Mouse (Mus musculus) skeletal muscle tissue, adult 2 months (tissue): ENCODE measurements around the gene Oard1.

Experiments
- DNase-seq: peaks from one replicate; pipeline ENCODE4 v3.0.0-alpha.2; 2012; ENCODE audit warnings: low read depth, low spot score

Gene Oard1

DNA sequence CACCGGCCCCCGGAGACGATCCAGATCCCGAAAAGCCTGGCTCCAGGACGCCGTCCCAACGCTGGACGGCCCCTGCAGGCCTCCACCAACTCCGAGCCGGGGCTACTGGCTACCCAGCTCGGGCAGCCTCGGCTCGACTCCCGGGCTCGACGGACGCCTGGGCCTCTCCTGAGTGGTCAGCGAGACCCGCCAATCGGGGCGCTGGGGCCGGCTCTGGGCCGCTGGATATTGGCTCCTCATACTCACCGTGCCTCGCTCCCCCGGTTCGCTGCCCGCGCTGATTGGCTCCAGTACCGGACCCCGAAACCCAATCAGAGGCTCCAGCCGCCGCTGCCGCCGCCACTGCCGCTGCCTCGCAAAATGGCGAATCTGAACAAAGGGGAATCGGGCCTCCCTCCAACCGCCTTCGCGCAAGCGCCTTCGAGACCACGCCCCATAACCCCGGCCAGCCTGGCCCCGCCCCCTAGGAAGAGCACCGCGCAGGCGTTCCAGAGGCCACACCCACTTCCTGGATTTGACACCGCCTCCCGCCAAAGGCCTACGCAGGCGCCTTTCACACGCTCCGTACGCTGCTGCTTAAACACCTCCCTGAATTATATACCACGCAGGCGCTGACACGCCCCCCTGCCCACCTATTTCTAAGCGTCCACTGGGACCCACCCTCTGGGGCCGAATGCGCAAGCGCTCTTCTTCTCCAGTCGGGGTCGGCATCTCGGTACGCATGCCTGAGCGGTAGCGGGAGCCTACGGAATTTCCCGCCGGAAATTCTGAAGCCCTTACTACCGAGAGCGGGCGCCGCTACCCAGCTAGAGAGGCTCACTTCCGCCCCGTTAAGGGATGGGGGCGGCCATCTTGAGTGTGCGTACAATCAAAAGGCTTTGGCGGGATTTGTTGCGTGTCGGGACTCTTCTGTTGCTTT lies at the start of gene Oard1, which contains the start of gene Nfya:
Gene Oard1, plus strand, starts transcription at position 635 of the 919 bp plus-strand sequence.
Gene Nfya, minus strand, starts transcription at position 527 of the 919 bp plus-strand sequence.
- DNase-seq, result peak; percentile 100

DNA sequence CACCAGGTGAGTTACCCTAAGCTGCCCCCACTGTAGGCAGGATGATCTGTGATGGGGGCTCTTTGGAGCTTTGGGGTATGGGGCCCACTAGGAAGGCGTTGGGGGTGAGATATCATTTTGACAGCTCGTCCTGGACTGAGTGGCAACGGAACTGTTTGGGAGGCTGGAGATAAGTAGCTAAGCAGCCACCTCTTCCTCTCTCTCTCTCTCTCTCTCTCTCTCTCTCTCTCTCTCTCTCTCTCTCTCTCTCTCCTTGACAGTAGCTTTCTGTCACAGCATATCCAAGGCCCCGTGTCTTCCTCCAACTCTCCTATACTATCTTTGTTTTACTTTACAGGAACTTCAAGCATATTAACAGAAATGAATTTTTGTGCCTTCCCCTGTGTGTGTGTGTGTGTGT lies 49.4 kb upstream of the Oard1 start:
- DNase-seq, result no peak

DNA sequence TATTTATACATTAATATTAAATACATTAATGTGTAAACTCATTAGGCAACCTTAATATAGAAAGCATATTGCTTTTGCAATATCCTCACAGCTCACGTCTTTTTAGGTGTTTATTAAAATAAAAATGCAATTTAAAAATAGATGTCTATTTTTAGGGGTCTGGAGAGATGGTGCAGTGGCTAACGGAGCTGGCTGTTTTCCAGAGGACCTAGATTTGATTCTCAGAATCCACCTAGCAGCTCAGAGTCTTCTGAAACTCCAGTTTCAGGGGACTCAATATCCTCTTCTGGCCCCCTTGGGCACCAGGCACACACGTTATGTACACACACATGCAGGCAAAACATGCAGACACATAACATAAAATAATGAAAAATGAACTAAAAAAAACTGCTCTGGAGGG lies 47.5 kb upstream of the Oard1 start:
- DNase-seq, result no peak

DNA sequence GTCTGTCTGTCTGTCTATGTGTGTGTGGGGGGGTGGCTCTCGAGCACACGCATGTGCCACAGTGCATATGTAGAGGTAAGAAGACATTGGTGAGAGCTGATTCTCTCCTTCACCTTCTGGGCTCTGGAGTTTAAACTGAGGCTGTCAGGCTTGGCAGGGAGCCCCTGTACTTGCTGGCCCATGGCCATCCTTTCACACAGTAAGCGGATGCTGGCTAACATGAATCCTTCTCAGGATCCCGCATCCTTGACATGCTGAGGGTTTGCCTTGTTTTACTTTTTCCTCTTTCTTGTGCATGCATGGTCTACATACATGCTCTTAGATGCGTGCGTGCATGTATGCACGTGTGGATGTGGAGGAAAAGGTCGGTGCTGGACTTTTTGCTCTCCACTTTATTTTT lies 46.8 kb upstream of the Oard1 start:
- DNase-seq, result no peak

DNA sequence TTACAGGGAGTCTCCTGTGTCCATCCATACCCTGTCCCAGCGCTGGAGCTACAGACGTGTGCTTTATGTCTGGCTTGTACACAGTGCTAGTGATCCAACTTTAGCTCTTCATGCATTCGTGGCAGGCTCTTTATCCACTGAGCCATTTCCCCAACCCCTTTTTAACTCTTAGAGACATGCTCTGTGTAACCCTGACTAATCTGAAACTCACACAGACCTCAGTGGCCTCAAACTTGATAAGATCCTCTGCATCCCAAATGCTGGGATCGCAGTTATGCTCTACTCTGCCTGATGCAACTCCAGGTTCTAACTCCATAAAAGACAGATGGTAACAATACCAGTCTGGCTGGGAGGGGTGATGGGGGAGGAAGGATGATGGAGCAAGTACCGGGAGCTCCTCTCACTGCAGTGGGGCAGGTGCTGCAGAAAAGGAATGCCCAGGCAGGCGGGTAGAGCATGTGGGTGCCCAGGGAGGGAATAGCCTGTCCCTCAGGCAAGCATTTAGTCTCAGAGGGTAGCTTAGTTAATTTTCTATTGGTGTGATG lies 46.3 kb upstream of the Oard1 start:
- DNase-seq, result no peak

DNA sequence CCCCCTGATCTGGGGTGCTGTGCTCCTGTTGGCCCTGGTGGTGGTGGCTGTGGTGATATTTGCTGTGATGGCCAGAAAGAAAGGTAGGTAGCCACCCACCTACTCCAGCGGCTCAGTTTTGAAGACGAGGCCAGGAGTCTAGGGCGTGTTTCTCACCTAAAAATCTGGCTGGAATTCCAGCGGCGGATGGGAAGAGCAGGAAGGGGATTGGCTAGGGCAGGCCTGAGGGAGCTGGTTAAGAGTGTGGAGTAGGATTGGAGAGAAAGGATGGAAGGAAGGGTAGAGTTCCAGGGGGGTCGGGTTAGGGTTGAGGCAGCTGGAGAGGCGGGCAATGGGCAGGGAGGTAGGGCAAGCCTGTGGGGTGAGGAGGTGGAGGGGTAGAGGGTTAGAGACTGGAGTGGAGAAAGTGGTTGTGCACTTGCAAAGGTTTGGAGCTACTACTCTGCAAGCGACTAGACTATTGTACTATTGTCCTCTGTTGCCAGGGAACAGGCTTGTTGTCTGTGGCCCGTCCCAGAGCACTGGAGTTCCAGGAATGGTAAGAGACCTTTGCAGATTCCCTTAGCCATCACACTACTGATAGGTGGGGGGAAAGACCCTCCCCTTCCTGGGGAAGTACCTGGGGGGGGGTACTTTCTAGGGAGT lies 44.2 kb upstream of the Oard1 start:
- no peak for DNase-seq

DNA sequence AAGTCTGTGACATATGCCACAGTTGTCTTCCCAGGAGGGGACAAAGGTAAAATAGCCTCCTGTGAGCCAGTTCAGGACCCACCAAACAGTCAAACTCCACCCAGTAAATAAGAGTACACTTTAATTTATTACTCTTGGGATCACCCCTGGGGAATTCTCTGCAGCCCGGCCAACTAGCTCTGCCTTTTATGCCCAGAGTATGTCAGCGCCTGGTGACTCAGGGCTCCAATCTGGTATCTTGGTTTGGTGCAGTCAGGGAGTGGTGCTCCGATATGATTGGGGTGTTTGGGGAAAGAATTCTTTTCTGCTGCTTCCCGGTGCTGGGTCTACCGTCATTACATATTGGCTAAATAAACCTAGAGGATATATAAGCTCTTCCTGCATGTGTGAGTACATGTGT lies 43.0 kb upstream of the Oard1 start:
- DNase-seq, result no peak

DNA sequence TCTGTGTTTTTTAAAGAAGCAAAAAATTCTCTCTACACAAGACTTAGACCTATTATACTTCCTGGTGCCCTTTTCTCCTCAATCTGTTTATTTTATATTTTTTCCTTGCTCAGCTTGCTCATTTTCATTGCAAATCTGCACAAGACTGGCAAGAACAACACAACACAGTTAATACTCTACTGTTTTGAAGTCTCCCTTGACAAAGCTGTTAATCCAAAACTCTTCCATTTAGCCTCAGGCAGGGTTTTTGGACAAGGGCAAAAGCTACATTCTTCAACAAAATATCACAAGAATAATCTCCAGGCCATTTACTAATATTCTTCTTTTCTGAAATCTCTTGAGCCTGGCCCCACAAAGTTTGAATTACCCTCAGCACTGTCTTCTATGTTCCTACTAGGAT lies 38.2 kb upstream of the Oard1 start:
- no peak for DNase-seq

DNA sequence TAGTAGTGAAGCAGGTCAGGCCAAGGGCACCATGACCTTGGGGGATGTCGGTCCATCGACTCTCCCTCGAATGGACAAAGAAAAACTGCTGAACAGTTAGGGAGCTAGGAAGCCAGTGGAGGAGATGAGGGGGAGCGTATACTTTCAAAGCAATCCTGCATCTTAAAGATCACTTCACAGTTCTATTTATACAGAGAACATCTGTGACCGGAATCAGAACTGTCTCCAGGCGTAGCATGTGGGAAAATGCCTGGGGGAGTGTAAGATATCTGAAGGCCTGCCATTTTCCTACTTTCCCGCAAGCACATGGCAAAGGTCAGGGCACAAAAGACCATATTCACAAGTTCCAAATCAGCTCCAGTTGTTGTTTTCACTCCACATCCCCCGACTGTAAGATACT lies 36.8 kb upstream of the Oard1 start:
- DNase-seq, result no peak

DNA sequence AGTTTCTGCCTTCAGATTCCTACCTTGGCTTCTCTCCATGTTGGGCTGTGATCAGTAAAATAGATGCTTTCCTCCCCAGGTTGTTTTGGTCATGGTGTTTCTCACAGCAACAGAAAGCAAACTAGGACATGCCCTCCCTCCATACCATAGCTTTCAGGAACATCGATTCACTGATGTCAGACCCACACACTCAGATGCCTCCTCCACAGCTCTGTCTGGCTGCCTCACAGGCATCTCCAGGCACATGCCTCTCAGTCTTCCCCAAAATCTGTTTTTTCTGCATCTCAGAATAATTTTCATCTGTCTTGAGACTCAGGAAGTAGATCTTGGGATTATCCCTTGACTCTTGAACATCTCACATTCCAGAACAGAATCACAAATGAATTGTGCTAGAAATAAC lies 33.7 kb upstream of the Oard1 start:
- no peak for DNase-seq

DNA sequence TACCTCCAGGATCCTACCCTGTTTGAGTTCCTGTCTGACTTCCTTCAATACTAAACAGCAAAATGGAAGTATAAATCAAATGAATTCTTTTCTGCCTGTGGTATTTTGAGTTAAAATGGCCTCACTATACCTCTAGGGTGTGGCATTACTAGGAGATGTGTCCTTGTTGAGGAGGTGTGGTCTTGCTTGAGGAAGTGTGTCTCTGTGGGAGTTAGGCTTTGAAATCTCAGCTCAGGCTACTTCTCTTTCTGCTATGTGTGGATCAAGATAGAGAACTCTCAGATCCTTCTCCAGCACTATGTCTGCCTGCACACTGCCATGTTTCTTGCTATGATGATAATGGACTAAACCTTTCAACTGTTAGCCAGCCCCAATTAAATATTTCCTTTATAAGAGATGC lies 30.8 kb upstream of the Oard1 start:
- DNase-seq, result no peak

DNA sequence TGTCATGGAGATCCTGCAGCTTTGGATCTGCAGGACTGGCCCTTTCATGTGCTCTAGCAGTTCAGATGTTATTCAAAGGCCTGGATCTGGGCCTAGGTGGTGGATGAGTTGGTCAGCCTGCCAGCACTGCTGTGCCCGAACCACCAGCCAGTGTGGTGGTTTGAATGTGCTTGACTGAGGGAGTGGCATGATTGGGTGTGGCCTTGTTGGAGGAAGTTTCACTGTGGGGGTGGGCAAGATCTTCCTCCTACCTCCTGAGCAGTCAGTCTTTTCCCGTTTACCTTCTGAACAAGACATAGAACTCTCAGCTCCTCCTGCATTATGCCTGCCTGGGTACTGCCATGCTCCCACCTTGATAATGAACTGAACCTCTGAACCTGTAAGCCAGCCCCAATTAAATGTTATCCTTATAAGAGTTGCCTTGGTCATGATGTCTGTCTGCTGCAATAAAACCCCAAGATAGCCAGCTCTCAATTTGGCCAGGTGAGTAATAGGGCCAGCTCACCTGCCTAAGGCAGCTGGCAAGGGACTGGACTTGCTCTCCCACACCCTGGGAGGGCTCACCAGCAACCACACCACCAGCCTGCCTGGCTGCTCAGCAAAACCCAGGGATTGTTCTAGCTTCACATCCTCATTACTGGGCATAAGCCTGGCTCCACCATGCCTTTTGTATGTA lies 23.9 kb upstream of the Oard1 start:
- DNase-seq, result no peak

DNA sequence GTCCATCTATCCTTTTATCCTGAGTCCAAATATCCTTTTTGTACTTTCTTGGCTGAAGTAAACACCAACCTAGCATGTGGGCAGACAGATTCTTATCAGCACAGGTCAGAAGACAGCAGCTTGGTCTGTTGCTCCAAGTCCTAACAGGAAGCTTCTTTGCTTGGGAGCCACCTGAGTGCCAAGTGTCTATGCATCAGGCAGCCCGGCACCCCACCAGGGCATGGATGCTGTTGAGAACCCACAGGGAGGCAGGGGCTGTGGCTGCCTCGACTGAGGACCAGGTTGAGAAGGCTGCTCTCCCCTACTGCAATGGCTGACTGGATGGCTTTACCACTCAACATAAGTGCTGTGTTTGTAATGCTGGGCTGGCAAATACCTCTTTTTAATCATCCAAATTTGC lies 21.1 kb upstream of the Oard1 start:
- no peak for DNase-seq

DNA sequence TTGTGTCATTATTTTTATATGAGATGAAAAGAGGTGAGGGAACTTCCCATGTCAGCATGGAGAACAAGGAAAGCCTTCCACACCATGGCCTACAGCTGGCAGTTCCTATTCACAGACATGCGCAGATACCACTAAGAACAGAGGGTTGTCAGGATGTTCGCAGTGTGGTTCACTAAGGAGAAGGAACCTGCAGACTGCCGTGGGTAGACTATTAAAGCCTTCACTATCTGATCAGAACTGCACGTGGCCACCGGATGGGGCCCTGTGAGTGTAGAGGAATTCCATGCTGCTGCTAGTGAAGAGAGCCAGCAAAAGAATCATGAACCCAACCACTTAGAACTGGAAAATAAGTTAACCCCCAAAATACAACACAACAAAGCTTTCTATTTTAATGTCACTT lies 20.4 kb upstream of the Oard1 start:
- no peak for DNase-seq

DNA sequence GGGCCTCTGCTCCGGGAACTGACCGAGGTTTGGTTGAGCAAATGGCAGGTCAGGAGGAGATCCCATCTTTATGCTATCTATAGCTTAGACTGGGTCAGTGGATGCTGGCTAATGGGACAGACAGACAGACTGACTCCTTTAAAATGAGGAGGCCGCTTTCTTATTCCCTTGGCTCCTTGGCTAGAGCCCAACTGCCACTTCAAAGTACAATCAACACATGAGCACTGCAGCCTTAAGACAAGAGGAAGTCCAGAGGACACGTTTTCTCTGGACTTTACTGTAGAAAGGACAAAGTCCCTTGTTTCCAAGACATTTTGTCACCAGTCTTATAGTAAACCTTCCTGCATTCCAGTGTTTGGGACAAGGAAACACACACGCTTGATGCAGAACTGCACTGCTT lies 18.4 kb upstream of the Oard1 start:
- DNase-seq, result no peak

DNA sequence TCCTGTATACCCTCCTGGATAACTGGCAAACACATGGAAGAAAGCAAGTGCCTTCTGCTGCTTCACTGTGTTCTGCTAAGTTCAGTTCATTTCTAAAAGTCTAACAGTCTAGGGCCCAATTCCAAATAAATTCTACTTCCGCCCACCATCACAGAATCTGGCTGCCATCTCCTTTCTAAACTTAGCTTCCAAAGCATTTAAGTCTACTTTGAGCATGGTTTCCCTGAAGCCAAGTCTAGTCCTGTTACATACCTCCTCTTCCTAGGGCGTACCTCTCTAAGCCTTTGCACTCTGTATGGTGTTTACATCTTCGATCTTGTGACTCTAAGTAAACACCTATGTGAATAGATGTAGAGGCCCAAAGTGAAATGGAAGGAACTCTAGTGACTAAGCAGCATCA lies 17.2 kb upstream of the Oard1 start:
- DNase-seq, result no peak

DNA sequence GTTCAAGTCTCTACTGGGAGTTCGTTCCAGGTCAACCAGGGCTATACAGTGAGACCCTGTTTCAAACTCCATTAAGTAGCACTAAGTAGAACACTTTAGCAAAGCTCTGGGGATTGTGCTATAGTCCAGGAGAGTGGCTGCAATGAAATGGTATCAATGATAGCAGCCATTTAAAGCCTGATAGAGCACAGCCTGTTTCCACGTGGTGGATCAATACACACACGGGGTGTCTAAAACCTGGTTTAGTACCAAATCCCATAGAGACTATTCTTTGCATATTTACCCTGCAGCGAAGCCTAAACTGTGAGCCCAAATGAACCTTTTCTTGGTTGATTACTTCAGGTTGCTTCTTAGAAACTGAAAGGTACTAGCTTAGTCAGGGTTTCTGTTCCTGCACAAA lies 8.1 kb upstream of the Oard1 start:
- no peak for DNase-seq

DNA sequence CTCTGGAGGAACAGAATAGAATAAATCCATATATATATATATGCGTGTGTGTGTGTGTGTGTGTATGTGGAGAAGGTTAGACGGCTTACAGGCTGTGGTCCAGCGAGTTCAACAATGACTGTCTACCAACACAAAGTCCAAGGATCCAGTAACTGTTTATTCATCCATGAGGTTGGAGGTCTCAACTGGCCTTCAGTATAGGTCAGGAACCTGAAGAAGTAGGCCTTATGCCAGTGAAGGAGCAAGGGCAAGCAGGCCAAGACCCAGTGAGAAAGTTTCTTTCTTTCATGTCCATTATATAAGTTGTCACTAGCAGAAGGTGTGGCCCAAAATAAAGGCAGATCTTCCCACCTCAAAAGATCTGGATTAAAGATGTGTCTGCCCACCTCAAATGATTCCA lies 7.1 kb upstream of the Oard1 start:
- DNase-seq, result no peak

DNA sequence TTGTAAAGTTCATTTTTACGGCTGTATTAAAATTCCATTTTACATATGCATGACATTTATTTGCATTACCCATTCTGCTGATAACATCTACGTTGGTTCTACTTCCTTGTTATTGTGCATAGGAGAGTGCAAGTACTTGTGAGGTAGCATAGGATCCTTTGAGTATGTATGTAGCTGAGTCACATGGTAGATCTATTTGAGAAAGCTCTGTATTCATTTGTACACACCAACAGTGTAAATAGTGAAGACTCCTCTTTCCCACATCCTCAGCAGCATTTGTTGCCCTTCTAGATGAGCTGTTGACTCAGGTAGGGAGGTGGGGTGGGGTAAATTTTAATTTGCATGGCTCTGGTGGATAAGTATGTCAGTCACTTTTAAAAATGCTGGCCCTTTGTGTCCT lies 6.0 kb upstream of the Oard1 start:
- no peak for DNase-seq

DNA sequence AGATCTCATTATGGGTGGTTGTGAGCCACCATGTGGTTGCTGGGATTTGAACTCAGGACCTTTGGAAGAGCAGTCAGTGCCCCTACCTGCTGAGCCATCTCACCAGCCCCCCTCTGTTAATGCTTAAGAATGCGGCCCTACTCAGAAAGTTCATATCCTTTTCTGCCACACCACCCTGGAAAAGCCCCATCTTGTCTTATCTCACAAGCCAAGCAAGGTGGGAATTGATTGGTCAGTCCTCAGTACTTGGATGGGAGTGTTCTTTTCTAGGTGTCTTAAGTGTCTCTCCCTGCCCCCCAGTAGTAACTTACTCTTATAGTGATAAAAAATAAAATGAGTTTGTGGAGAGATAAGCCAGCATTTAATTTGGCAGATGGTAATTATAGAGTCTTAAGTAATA lies 5.1 kb upstream of the Oard1 start:
- no peak for DNase-seq

DNA sequence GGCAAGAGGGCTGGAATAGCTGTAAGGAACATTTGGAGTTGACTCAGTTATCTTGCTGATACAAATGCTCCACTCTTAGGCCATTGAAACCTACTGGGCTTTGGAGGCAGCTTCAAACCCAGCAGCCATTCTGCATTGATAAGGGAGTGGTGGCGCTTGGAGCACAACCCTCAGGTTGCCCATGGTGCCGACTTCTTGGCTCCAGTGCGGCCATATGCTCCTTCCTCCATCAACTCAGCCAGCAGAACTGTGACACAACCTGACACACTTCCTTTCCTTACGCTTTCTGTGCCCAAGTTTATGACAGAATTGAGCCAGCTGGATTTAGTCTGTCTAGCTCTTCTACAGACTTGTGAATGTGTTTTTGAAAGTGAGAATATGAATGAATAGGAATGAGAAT lies 2.7 kb upstream of the Oard1 start:
- no peak for DNase-seq

DNA sequence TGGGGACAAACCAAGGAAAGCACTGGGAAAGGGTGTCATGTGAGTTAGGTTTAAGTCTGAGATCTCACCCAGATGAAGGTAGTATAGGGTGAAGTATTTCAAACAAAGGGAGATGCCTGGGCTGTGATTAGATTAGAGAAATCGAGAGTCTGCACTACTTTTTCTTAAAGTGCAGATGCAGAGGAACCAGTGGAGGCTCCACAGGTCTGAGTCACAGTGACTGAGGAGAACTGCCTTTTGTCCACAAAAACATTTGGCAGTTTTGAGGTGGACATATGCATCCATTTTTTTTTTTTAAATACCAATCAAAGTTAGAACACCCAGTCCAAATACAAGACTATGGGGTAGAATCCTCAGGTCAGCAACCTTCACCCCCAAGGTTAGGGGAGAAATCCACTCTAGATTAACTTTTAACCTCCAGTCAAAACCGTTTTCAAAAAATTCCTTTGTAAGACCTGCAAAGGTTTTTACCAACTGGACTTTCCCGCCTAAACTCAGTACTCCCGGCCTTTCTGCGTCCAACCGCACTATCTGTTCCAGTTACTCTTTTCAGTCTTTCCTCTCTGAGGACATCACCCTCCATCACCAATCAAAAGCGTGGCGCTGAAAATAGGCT lies 1.8 kb upstream of the Oard1 start:
- DNase-seq, result no peak
